8 mouse cellular contexts compared by ENCODE assay signal in genomic region chr5:148787270-148787669, GRCm38 (mm10).
DNase-seq lines count a peak whose midpoint lies in the region; ATAC-seq and TF ChIP-seq lines count a peak whose summit lies in the region.

No protein-coding gene starts in this region.

- peaks cover 28% of the 10 kb centered on the region for H3K4me1 ChIP-seq in limb, embryonic 13.5 days
- H3K4me1 ChIP-seq in limb, embryonic 10.5 days: peaks cover 34% of the 10 kb centered on the region
- H3K4me1 ChIP-seq in hindbrain, embryonic 16.5 days (ENCODE audit: control insufficient read depth, insufficient read depth, low read depth, low read length): no peaks in the 10 kb centered on the region; the same call in 1 of the 2 replicates
- H3K4me1 ChIP-seq in liver, postnatal 0 days (ENCODE audit: insufficient read depth): peaks cover 12% of the 10 kb centered on the region
- 0 out of 2 replicates have a peak, but pooled peaks cover 2% of the 10 kb centered on the region for H3K4me1 ChIP-seq in stomach, embryonic 16.5 days (ENCODE audit: control insufficient read depth, insufficient read depth, low read length)

- TF ChIP-seq CTCF in liver, postnatal 0 days (IDR thresholded peaks at IDR 0.05; ENCODE audit: low read depth): no peak

- H3K27me3 ChIP-seq in limb, embryonic 13.5 days: 0 out of 2 replicates have a peak, but pooled peaks cover 6% of the 10 kb centered on the region
- H3K27me3 ChIP-seq in limb, embryonic 10.5 days (ENCODE audit: low read depth, poor library complexity, severe bottlenecking): 0 out of 2 replicates have a peak, but pooled peaks cover 3% of the 10 kb centered on the region
- no peaks in the 10 kb centered on the region for H3K27me3 ChIP-seq in hindbrain, embryonic 16.5 days (replicated peaks; ENCODE audit: control insufficient read depth, insufficient read depth, low read length)
- no peaks in the 10 kb centered on the region for H3K27me3 ChIP-seq in liver, postnatal 0 days (ENCODE audit: insufficient read depth, low read length)
- no peaks in the 10 kb centered on the region for H3K27me3 ChIP-seq in stomach, embryonic 16.5 days (ENCODE audit: control insufficient read depth, insufficient read depth, low read length)

- H3K9ac ChIP-seq in limb, embryonic 13.5 days: no peak overlapping the region
- no peak overlapping the region for H3K9ac ChIP-seq in hindbrain, embryonic 16.5 days (ENCODE audit: low read depth, low read length)
- H3K9ac ChIP-seq in liver, postnatal 0 days (replicated peaks): no peak overlapping the region
- no peak overlapping the region for H3K9ac ChIP-seq in stomach, embryonic 16.5 days (ENCODE audit: low read length)

- no peak for DNase-seq in limb, embryonic 10.5 days (ENCODE audit: low spot score)
- DNase-seq in liver, postnatal 0 days: peak; percentile 54
- DNase-seq in T-cell, adult 2 months (ENCODE audit: low spot score): no peak
- no peak for DNase-seq in layer of hippocampus, postnatal 10 days (ENCODE audit: low spot score in 2 of 2)
- DNase-seq in layer of hippocampus, adult 11-12 months (ENCODE audit: low spot score): no peak

- H3K4me3 ChIP-seq in limb, embryonic 13.5 days: no peak overlapping the region
- no peak overlapping the region for H3K4me3 ChIP-seq in limb, embryonic 10.5 days
- no peak overlapping the region for H3K4me3 ChIP-seq in hindbrain, embryonic 16.5 days (ENCODE audit: low read length)
- no peak overlapping the region for H3K4me3 ChIP-seq in liver, postnatal 0 days (ENCODE audit: low read depth, low read length)
- no peak overlapping the region for H3K4me3 ChIP-seq in stomach, embryonic 16.5 days (replicated peaks; ENCODE audit: low read length)

- no peaks in the 10 kb centered on the region for H3K36me3 ChIP-seq in limb, embryonic 13.5 days
- H3K36me3 ChIP-seq in limb, embryonic 10.5 days: no peaks in the 10 kb centered on the region
- H3K36me3 ChIP-seq in hindbrain, embryonic 16.5 days (ENCODE audit: control insufficient read depth, insufficient read depth, low read length): no peaks in the 10 kb centered on the region
- H3K36me3 ChIP-seq in liver, postnatal 0 days (replicated peaks; ENCODE audit: insufficient read depth, low read length): no peaks in the 10 kb centered on the region
- H3K36me3 ChIP-seq in stomach, embryonic 16.5 days (ENCODE audit: control insufficient read depth, insufficient read depth, low read length): no peaks in the 10 kb centered on the region

- no peak overlapping the region for H3K27ac ChIP-seq in limb, embryonic 13.5 days
- H3K27ac ChIP-seq in limb, embryonic 10.5 days: no peak overlapping the region
- H3K27ac ChIP-seq in hindbrain, embryonic 16.5 days (ENCODE audit: low read depth, low read length): no peak overlapping the region
- peak overlapping the region; percentile 44; the same call in 1 of the 2 replicates for H3K27ac ChIP-seq in liver, postnatal 0 days (ENCODE audit: low read depth)
- peak overlapping the region; percentile 32; the same call in 1 of the 2 replicates for H3K27ac ChIP-seq in stomach, embryonic 16.5 days (ENCODE audit: low read length)

- WGBS in limb, embryonic 13.5 days: 30% methylated on average over 8 of the region's 8 CpGs
- 43% methylated on average over 8 of the region's 8 CpGs for WGBS in limb, embryonic 10.5 days
- 21% methylated on average over 8 of the region's 8 CpGs for WGBS in hindbrain, embryonic 16.5 days
- 25% methylated on average over 8 of the region's 8 CpGs for WGBS in liver, postnatal 0 days (ENCODE audit: insufficient replicate concordance)
- WGBS in stomach, embryonic 16.5 days: 10% methylated on average over 8 of the region's 8 CpGs

- no peak for TF ChIP-seq EP300 in liver, postnatal 0 days (IDR thresholded peaks at IDR 0.05; ENCODE audit: low read depth)

- H3K9me3 ChIP-seq in limb, embryonic 13.5 days: no peaks in the 10 kb centered on the region
- H3K9me3 ChIP-seq in limb, embryonic 10.5 days (replicated peaks): no peaks in the 10 kb centered on the region
- no peaks in the 10 kb centered on the region for H3K9me3 ChIP-seq in hindbrain, embryonic 16.5 days (ENCODE audit: control insufficient read depth, low read length)
- no peaks in the 10 kb centered on the region for H3K9me3 ChIP-seq in liver, postnatal 0 days (ENCODE audit: low read length)
- H3K9me3 ChIP-seq in stomach, embryonic 16.5 days (replicated peaks; ENCODE audit: control insufficient read depth, low read length): no peaks in the 10 kb centered on the region

- peak; percentile 55 for ATAC-seq in limb, embryonic 13.5 days (ENCODE audit: low FRiP score, low read depth)
- peak; percentile 73 for ATAC-seq in hindbrain, embryonic 16.5 days
- peak; percentile 70 for ATAC-seq in liver, postnatal 0 days
- ATAC-seq in stomach, embryonic 16.5 days (ENCODE audit: insufficient read depth, low FRiP score): peak; percentile 91

- no peak overlapping the region; the same call in 1 of the 2 replicates for H3K4me2 ChIP-seq in limb, embryonic 13.5 days (replicated peaks)
- H3K4me2 ChIP-seq in hindbrain, embryonic 16.5 days (ENCODE audit: low read length): no peak overlapping the region
- no peak overlapping the region for H3K4me2 ChIP-seq in liver, postnatal 0 days (ENCODE audit: low read depth, low read length)
- no peak overlapping the region for H3K4me2 ChIP-seq in stomach, embryonic 16.5 days (ENCODE audit: low read depth, low read length)

Comparison
In these comparisons a context has a peak if more than half of its experiments do, and no peak if none do; other contexts are left out.
1. H3K27ac ChIP-seq: peak in liver, postnatal 0 days (single experiment) and stomach, embryonic 16.5 days (single experiment); none in limb, embryonic 13.5 days (single experiment), limb, embryonic 10.5 days (single experiment) and hindbrain, embryonic 16.5 days (single experiment).
2. Peak in every context shown above with its lines, with median percentiles within 50 percentile points of each other: ATAC-seq.